Mouse (Mus musculus) urinary bladder, postnatal 4 days (tissue): Measurements from ENCODE around the gene Smap1.
"Not testable (repeated sequence)": the region's sequence is repeated elsewhere in the genome, so short reads cannot be mapped to it uniquely, and the experiment has no call there.

ENCODE experiments used
- DNase-seq, 2 experiments: peaks; one replicate each; pipeline ENCODE4 v3.0.0; 2021 to 2022; ENCODE audit warnings: low spot score in 2 of 2

Smap1 gene

DNA sequence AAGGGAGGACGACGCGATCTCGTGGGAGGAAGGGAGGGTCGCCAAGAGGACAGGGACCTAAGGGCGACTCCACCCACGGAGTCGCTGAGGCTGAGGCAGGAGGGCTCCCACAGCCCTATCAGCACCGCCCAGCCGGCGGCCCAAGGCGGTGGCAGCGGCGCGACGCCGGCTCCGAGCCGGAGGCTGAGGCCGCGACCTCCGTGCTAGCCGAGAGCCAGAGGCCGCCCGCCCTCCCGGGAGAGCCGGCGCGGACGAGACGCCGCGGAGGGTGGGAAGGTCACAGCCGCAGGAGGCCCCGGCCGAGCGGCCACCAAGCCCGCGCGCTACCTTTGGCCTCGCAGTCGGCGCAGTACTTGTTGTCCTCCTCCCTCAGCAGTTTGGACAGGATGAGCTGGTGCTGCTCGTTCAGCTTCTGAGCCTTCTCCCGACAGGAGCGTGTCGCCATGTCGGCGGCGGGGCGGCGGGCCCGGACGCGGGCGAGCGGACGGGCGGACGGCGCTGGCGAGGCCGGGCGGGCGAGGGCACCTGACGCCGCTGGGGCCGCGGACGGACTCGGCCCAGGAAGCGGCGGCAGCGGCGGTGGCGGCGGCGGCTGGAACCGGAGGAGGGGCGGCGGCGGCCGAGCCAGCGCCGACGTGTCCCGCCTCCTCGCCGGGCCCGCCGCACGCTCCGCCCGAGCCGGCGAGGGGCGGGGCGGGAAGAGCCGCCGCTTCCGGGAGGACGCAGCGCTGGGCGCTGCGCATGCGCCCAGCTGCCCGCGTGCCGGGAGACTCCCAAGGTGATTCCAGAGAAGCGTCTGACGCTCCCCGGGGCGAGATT is at the start of gene Smap1:
Gene Smap1 (minus strand): TSS at position 607 of the 819 bp plus-strand sequence.
- DNase-seq: peak; percentile 76 to 81

DNA sequence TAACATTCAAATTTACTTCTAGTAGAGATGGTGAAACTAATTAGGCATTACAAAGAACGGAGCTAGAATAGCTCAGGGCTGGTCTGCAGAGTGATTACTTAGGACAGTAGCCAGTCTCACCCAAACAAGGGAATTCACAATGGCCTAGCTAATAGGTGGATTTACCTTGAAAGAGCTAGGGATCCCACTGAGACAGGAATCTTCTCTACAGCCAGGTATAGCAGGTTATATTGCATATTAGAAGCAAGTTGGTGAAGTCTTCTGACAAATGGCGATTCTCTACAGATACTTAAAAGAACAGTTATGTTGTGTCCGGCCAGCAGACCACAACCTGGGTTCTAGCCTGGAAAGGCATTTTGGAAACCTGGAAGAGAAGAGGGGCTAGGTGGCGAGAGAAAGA is 49.0 kb upstream of the Smap1 start:
- not testable (repeated sequence) for DNase-seq

DNA sequence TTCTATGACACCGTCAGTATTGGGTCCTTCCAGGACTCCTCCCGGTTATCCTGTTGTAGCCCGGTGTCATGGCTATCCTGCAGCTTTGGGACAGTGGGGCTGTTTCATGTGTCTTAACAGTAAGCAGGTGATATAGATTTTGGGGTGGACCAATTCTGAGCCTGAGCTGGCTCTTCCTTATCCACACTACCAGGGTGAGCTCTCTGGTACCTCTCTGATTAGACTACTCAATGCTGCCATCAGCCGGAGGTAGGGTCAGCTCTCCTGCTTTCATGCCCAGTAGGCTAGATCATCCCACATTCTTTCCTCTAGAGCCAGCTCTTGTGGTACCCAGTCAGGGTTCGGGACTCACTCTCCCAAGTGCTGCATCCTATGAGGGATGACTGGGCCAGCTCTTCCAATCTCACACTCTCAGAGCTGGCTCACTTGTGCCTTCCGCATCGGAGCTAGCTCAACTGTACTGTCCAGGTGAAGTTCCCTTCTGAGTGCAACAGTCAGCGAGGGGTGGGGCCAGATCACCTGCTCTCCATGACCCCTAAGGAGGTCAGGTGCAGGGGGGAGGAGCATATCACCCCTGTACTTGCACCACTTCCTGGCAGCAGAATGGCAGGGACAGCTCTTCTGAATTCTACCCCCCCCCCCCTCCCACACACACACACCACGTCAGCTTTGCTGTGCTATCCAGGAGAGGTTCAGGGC is 46.1 kb upstream of the Smap1 start:
- no peak for DNase-seq

DNA sequence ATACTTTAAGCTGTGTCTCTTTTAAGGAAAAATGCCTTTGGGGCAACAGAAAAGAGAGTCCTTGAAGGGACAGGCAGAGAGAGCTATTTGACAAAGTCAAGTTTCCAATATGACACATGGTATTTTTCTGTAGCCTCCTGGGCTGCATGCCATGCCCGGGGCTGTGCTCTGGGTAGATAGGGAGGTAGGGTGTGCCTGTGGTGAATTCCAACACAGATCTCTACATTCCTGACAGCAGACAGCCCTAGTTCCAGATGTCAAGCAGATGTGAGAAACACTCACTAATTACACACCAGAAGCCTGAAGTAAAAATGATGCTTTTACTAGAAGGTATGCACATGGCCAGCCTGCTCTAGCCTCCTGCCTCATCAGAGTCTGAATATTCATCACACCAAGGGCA is 44.1 kb upstream of the Smap1 start:
- DNase-seq: no peak

DNA sequence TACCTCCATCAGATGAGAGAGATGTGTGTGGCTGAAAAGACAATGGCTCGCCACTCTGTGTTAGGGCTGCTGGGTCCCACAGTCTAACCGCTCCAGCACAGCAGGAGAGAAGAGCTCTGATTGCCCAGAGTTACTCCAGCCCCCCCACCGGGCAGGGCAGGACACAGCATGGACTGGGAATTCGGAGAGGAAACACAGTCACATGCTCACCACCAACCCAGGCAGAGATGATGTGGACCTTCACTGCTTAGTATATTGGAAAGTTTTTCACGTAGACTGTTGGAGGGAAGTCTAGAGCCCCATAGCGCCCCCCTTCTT is 37.3 kb upstream of the Smap1 start:
- no peak for DNase-seq

DNA sequence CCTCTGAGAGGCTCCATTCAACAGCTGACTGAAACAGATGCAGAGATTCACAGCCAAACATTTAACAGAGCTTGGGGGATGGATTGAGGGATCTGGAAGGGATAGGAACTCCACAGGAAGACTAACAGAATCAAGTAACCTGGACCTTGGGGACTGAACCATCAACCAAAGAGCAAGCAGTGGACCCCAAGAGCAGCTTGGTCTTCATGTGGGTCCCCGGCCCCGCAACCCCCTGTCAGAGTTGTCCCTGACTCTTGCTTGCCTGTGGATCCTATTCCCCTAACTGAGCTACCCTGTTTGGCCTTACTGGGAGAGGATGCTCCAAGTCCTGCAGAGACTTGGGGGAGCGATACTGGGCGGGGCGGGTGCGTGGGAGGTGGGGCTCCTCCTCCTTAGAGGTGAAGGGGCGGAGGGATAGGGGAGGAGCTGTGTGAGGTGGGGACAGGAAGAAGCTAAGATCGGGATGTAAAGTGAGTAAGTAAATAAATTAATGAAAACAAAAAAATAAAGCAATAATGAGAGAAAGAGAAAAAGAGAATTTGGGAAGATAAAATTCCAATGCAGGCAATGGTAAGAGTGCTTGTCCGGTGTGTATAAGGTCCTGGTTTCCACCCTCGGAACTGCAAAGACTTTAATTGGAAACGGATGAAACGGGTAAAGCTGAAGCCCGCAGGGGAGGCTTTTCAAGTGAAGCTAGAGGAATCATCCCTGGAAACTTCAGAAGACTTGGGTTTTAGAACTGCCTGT is 36.7 kb upstream of the Smap1 start:
- no peak for DNase-seq

DNA sequence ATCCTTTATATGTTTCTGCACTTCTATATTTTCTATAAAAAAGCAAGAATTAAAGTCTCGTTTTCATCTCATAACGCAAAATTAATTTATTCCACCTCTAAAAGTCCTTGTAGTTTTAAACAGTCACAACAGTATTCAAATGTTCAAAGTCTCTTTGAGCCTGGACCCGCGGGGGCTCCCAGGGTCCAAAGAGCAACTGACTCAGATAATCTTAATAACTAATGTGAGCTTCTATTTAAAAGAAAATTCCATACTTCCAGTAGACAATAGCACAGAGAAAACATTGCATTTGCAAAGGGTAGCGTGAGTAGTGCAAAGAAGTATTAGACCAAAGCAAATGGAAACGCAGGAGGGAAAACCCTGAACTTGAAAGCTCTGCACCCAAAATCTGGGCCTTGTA is 36.0 kb upstream of the Smap1 start:
- no peak for DNase-seq

DNA sequence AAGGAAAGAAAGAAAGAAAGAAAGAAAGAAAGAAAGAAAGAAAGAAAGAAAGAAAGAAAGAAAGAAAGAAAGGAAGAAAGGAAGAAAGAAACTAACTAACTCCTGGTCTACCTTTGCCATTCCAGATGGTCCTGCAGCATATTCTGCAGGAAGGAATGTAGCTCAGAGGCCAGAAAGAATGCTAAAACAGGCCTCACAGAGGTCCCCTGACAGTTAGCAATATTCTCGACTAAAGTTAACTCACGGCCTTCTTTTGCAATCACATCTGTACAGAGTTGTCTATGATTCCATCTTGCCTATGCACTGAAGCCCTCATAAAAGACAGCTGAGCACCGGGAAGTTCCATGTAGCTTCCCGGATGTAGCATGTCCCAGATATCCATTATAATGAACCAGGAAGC is 33.4 kb upstream of the Smap1 start:
- DNase-seq: no peak

DNA sequence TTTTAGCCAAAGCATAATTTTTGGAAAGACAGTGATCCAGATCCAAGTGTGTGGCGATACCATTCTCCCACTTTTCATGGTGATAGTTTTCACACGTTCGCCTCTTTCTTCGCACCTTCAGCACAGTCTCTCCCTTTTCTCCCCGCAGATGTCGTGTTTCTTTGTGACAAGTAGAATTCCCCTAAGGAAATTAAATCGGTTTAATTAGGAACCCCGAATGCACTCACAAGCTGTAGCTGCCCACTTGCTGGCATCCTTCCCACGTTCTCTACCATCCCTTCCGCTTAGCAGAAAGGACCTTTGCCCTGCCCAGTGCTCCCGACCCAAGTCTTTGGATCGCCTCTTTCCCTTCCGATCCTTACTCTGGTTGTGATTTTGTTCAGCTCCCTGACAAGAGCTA is 31.8 kb upstream of the Smap1 start:
- no peak for DNase-seq

DNA sequence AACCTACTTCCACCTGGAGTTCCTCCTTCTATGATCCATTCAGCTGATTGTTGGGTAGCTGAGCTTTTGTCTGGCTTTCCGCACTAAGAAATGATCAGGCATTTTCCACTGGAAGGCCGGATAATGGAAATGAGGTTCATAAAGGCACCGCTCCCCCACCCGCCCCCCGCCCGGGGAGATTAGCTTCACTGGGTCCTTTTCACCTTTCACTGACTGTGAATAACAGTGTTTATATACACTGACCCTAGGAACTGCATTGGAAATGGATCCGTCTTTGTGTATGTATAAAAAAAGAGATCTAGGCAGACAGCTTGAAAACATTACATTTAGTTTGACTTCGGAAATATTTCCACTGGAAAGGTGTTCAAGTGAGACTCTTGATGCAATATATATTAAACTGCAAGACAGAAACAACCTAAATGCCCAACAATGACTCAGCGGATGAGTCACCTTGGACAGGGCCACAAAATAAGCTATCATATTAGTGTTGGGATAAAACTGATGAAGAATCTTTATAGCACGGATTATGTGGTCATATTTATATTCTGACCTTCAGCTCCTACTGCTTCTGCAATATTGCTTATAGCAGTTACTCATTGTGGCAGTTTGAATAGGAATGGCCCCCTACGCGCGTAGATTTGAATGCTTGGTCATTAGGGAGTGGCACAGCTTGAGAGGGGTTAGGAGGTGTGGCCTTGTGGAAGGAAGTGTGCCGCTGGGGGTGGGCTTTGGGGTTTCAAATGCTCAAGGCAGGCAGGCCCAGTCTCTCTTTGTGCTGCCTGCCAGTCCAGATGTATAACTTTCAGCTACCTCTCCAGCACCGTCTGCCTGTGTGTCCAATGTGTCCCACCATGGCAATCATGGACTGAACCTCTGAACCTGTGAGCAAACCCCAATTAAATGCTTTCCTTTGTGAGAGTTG is 26.9 kb upstream of the Smap1 start:
- no peak for DNase-seq

DNA sequence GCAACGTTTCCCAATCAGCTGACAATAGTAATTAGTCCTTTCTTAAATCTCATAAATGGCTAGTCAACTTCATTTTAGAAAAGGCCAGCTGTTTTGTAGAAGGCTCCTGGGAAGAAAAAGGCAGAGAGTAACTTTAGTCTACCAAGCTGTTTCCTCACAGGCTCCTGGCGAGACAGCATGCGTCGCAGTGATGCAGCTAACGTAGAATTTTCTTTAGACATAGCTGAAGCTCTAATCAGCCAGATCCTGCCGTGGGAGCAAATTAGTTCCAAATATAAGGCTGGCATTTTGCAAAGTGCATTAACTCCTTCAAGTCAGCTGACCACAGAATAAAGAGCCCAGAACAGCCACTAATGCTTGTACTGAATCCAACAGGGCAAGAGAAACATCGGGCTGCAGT is 26.2 kb upstream of the Smap1 start:
- no peak for DNase-seq

DNA sequence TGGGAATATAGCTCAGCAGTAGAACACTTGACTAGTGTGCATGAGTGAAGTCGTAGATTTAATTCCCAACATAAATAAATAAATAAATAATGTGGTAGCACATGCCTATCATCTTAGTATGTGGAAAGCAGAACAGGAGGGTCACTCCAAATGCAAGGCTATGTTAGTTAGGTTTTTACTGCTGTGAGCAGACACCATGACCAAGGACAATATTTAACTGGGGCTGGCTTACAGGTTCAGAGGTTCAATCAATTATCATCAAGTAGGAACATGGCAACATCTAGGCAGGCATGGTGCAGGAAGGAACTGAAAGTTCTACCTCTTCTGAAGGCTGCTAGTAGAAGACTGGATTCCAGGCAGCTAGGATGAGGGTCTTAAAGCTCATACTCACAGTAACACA is 22.0 kb upstream of the Smap1 start:
- DNase-seq: no peak

DNA sequence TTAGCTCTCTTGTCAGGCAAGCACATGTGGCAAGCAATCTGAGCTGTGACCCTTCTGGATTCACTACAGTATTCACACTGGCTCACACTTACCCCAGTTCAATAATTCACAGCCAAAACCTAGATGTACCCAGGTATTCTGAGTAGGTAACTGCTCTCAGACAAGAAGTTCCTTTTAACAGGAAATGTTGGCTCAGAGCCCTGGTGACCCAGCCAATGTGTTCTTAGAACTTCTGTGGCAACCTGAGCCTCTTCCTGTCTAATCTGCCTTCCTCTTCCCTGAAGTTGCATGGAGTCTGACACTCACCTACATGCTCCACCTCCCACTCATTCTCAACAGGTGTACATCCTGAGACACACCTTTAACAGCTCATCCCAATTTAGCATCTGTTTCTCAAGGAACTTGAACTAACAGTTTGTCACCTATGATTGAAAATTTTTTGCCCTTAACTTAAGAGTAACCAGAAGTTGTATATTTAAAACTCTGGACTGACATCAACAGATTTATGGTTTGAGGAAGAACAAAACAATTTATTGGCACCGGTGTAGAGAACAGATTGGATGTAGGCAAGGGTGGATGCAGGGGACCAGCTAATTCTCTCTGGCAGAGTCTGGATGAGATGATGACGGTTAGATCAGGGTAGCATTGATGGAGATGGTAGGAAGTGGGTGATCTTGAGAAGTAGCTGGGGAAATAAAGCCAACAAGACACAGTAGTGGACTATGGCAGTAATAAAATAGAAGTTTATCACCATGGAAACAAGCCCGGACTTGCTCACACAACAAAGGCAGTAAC is 21.2 kb upstream of the Smap1 start:
- DNase-seq: no peak

DNA sequence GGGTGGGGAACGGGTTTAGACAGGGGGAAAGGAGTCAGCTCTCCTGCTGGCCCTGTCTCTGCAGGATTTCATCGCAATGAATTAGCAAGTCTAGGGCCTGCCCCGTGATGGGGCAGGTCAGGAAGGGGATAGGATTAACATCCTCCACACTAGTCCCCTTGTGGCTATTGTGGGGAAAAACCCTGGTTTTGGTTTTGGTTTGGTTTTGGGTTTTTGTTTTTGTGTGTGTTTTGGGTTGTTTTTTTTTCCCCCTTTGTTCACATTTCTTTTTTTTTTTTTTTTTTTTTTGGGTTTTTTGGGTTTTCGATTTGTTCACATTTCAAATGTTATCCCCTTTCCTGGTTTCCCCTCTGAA is 13.3 kb upstream of the Smap1 start:
- DNase-seq: no peak

DNA sequence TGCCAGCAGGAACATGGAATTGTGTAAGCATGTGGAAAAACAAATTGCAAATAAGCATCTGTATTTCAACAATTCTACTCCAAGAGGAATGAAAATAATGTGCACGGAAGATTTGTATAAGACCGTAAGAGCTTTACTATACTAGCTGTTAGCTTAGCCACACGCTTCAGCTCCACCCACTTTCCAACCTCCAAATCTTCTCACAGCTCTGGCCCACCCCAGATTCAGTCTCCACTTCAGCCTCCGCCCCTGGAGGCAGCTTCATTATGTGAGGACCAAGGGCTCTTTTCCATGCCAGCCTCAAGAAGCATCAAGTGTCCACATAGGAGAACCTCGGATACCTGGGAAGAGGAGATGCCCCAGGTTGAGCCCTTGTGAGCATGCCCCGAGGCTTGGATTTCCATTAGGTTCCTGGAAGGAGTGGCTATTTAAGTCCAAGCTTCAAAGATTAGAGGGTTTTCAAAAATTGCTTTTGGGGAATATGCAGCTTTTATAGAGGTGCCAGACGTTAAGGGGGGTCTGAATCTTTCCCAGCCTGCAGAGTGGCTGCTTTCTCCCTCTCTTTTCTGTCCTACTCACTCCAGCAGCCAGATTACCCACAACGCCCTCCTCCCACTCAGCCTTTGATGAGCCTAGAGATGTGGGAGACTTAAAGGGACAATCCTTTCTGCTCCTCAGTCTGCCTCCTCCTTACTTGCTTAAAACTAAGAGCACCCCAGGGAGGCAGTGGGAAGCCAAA is 12.7 kb upstream of the Smap1 start:
- DNase-seq: no peak

DNA sequence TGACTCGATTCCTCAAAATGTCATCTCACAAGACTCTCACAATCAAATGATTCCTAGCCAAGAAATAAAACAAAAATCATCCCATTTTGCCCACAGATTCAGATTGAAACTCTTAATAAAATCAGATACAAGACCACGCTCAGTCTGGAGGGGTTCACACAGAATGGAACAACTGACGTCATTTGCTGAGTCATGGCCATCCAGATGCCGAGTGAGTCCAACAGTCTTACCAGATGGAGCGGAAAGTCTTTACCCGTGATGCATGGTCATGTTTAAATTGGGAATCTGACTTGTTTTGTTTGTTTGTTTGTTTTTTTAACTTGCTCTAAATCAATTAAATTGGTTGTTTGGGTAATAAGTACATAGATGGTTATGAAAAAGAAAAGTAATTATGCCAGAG is 7.3 kb upstream of the Smap1 start:
- no peak for DNase-seq

DNA sequence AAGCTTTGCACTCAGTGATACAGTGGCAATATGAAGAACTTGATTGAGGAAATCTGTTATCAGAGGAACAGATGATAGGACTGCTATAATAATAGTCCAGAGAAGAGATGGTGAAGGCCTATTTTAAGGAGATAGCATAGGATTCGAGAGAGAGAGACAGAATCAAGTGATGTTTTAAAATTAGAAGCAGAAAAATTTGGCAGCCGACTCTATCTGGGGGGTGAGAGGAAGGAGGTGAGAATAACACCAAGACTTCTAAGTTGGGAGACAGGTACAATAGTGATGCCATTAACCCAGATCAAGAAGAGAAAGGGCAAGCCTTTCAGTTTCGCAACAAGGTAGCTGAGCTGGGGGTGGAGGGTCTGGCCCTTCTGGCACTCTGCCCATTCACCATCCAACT is 6.3 kb upstream of the Smap1 start:
- DNase-seq: no peak

DNA sequence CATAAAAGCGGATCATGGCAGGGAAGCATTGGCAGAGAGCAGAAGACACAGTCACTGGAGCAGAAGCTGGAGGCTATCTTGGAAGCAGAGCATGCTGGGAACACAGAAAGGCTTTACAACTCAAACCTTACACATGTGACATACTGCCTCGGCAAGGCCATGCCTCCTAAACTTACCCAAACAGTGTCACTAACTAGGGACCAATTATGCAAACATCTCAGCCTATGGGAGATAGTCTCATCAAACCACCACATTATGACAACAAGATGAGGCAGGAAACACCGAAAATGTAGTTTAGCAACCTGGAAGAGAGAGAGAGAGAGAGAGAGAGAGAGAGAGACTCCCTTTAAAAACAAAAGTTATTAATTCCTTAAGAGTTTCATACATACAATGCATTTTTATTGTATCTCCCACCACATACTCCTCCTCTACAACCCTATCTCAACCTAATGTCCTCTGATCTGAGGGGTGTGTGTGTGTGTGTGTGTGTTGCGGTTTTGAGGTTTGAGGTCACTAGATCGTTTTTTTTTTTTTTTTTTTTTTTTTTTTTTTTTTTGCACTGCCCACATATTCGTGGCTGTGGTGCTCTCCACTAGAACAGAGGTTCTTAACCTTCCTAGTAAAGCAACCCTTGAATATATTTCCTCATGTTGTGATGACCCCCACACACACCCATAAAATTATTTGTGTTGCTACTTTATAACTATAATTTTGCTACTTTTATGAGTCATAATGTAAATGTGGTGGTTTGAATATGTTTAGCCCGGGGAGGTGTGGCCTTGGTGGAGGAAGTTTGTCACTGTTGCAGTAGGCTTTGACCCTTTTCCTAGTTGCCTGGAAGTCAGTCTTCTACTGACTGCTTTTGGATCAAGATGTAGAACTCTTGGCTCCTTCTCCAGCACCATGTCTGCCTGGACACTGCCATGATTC is 1.9 kb upstream of the Smap1 start:
- no peak for DNase-seq

DNA sequence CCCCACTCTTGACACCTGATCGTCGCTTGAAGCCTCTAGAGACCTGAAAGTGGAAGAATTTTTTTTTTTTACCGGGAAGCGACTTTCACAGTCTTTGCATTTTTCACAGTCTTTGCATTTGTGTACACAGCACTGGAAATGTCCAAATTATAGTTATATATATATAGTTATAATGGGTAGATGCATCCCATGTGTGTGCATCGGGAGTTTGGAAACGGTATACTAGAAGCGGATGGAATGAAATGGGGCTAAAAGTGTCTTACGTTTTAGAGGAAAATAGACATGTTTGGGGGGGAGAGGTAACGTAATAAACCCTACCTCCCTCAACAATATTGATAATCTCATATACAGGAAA is 390 bp upstream of the Smap1 start:
- DNase-seq: no peak
